Mouse (Mus musculus): Measurements from ENCODE around the gene Kcnh2. TPM values are rescaled to one million over a fixed set of nuclear protein-coding genes. Genes with fewer than 3 reads are reported as not detected.

The Kcnh2 gene
- total RNA-seq, 2 experiments from 2014 or later, result 56.3 to 72.6 TPM

GRCm38 (mm10) chr5:24273683-24274621 is 77.5 kb downstream of the Kcnh2 start:
- intact Hi-C loops (cut with DNase I), result no loop called here
- peak in 1 of 2 experiments; percentile 32 for DNase-seq

GRCm38 (mm10) chr5:24270941-24271340 is 80.5 kb downstream of the Kcnh2 start:
- no peak for DNase-seq
- intact Hi-C loops (cut with DNase I), result no loop called here

Other genes starting within 250 kb of the Kcnh2 start
- gene Nupl2, start 186.6 kb downstream of the Kcnh2 start, total RNA-seq (2021), result 1 to 10 TPM; 7.1 to 8.6 TPM
- gene Nos3, start 13.2 kb upstream of the Kcnh2 start, total RNA-seq (2021), result 10 to 100 TPM; 23.7 to 26.2 TPM
- gene Atg9b, start 40.5 kb upstream of the Kcnh2 start, total RNA-seq (2021), result under 1 TPM; 0.27 to 0.75 TPM
- gene Abcb8, start 42.1 kb upstream of the Kcnh2 start, total RNA-seq (2021), result 10 to 100 TPM; 83.7 to 84.9 TPM
- not detected for gene Asic3, start 61.8 kb upstream of the Kcnh2 start, total RNA-seq (2021)
- 10 to 100 TPM; 22.5 to 23.0 TPM for gene Cdk5, start 71.9 kb upstream of the Kcnh2 start, total RNA-seq (2021)
- gene Slc4a2, start 72.2 kb upstream of the Kcnh2 start, total RNA-seq (2021), result 10 to 100 TPM; 29.2 to 35.1 TPM
- 100 to 1,000 TPM; 288 to 310 TPM for gene Fastk, start 93.7 kb upstream of the Kcnh2 start, total RNA-seq (2021)
- 10 to 100 TPM; 11.7 to 12.1 TPM for gene Tmub1, start 96.2 kb upstream of the Kcnh2 start, total RNA-seq (2021)
- gene Agap3, start 100.6 kb upstream of the Kcnh2 start, total RNA-seq (2021), result 10 to 100 TPM; 83.6 to 91.1 TPM
- gene Gbx1, start 175.6 kb upstream of the Kcnh2 start, total RNA-seq (2021), result not detected
- 10 to 100 TPM; 73.0 to 82.3 TPM for gene Asb10, start 189.4 kb upstream of the Kcnh2 start, total RNA-seq (2021)
- gene 4931409K22Rik, start 205.2 kb upstream of the Kcnh2 start, total RNA-seq (2021), result not detected
- gene Abcf2, start 225.9 kb upstream of the Kcnh2 start, total RNA-seq (2021), result 10 to 100 TPM; 55.3 to 56.0 TPM
- gene Chpf2, start 235.1 kb upstream of the Kcnh2 start, total RNA-seq (2021), result 10 to 100 TPM; 10.8 to 11.6 TPM

Measured in heart, postnatal 36 days (tissue).